Mouse (Mus musculus) midbrain, postnatal 0 days (tissue): ENCODE measurements around the gene Tmem203. TPM values are rescaled to one million over a fixed set of nuclear protein-coding genes. Genes with fewer than 3 reads are reported as not detected.

Experiments used
- ATAC-seq: fragments of 200-750 bp; cut with Nextera tagmentation; 2 replicates; pipeline ENCODE4 v1.8.0; 2017; ENCODE audit warnings: moderate number of reproducible peaks, mild to moderate bottlenecking, moderate TSS enrichment, moderate library complexity; ENCODE audit not compliant: low FRiP score
- DNase-seq: peaks from one replicate; pipeline ENCODE4 v3.0.0-alpha.2; 2015; ENCODE audit warnings: low spot score
- H3K27ac ChIP-seq: fragments of 300-500 bp; sonication (generic); 2 replicates; pipeline ENCODE4 v1.5.1; 2014; ENCODE audit warnings: low read depth, mild to moderate bottlenecking, low read length, mixed read lengths
- H3K27me3 ChIP-seq: fragments of 300-500 bp; sonication (generic); 2 replicates; pipeline ENCODE4 v1.6.1; 2014; ENCODE audit warnings: low read length, control low read depth, mixed read lengths; ENCODE audit not compliant: insufficient read depth
- H3K36me3 ChIP-seq: fragments of 300-500 bp; sonication (generic); 2 replicates; pipeline ENCODE4 v1.6.1; 2014; ENCODE audit warnings: low read length, control low read depth, mixed read lengths; ENCODE audit not compliant: insufficient read depth
- H3K4me1 ChIP-seq: fragments of 300-500 bp; sonication (generic); 2 replicates; pipeline ENCODE4 v1.6.1; 2014; ENCODE audit warnings: mild to moderate bottlenecking, control low read depth, antibody characterized with exemption, low read length, mixed read lengths; ENCODE audit not compliant: insufficient read depth
- H3K4me2 ChIP-seq: fragments of 300-500 bp; sonication (generic); 2 replicates; pipeline ENCODE4 v1.6.1; 2014; ENCODE audit warnings: low read depth, mild to moderate bottlenecking, low read length, mixed read lengths; ENCODE audit not compliant: poor library complexity, severe bottlenecking
- H3K4me3 ChIP-seq: fragments of 300-500 bp; sonication (generic); 2 replicates; pipeline ENCODE4 v1.5.1; 2014; ENCODE audit warnings: low read depth, mild to moderate bottlenecking, low read length, moderate library complexity
- H3K9ac ChIP-seq: fragments of 300-500 bp; sonication (generic); replicated peaks from 2 replicates; pipeline ENCODE4 v1.6.1; 2014; ENCODE audit warnings: mild to moderate bottlenecking, low read length, moderate library complexity, mixed read lengths; ENCODE audit not compliant: poor library complexity, severe bottlenecking
- H3K9me3 ChIP-seq: fragments of 300-500 bp; sonication (generic); 2 replicates; pipeline ENCODE4 v1.6.1; 2016; ENCODE audit warnings: low read length, control low read depth
- CTCF ChIP-seq: IDR thresholded peaks from 2 replicates; pipeline ENCODE4 v1.5.1; 2016; ENCODE audit warnings: antibody characterized with exemption, mild to moderate bottlenecking
- WGBS: fragments of 180-500 bp; shearing (Covaris S2); extraction: QIAGEN DNeasy Blood & Tissue Kit; methylation state at CpG from one replicate; pipeline ENCODE4 v1.1.7; 2014; 5-methylcytosine and 5-hydroxymethylcytosine counted together
- polyA plus RNA-seq: library from polyadenylated mRNA; unstranded; fragments of >200 nt; fragmentation: Nextera tagmentation; extraction: Ambion mirVana; gene quantifications from 2 replicates; pipeline ENCODE4 v1.2.1, GENCODE M21; 2015
- total RNA-seq: library from RNA; depleted of rRNA; stranded (reverse); fragments of >200 nt; gene quantifications from 2 replicates; pipeline ENCODE4 v1.2.3, GENCODE M21; 2014

Tmem203 gene
- total and polyA plus RNA-seq, 2 experiments from 2014 or later, result 20.0 to 47.8 TPM

DNA sequence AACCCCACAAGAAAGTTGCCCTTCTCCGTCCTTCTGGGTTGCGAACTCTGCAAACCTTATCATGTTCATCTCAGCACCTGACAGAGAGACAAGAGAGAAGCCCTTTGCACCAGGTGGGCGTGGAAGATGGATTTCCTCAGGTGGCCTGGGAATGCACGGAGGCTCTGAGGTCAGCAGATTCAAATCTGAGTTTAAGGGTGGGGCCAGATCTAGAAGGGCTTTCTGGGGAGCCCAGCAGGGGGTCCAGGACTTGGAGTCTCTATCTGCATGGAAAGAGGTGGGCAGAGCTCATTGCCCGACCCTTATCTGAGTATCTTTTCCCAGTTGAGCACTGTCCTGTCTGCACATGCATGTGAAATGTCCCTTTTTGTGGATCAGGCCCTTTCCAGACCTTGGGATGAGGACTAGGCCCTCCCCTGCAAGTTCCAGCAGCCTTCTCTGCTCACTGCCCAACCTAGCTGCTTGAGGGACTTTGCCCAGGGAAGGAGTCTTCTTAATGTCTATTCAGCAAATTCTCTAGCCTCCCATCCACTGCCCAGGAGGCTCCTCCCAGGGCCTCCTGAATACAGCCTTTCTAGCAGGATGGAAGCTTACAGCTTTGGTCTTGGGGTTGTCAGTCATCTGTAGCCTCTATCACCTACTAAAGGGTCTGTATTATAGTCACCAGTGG lies 20.6 kb upstream of the Tmem203 start:
- TF ChIP-seq CTCF, result no peak

DNA sequence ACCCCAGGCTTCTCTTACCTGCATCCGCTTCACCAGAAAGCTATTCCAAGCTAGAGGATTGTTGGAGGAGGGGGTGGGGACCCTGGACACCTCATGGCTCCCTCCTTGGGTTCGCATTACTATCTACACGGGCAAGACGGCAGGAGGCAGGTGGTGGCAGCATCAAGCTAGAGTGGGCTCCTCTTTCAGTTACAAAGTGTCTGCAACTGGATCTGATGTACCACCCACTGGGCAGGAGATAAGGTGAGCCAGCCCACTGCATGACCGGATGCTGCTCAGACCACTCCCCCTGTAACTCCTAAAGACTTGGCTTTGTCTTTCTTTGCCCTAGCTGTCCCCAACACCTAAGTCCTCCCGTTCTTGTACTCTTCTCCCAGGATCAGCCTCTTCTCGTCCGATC lies 18.6 kb upstream of the Tmem203 start, which contains the start of gene Rnf224:
Gene Rnf224 (minus strand): TSS at position 174 of the 400 bp plus-strand sequence.
- WGBS, result 38% methylated on average over 8 of the region's 8 CpGs
- Histone ChIP-seq H3K27me3 (no peaks in the 10 kb centered on the region; the same call in 1 of the 2 replicates), H3K9ac (no peak within 1 kb of the TSS), H3K36me3 (no peaks in the 10 kb centered on the region), H3K27ac (no peak within 1 kb of the TSS), H3K4me3 (no peak within 1 kb of the TSS), H3K4me2 (no peak within 1 kb of the TSS), H3K4me1 (peaks cover 4% of the 10 kb centered on the region; the same call in 1 of the 2 replicates), H3K9me3 (no peaks in the 10 kb centered on the region)
- no peak for DNase-seq
- TF ChIP-seq CTCF, result no peak
- ATAC-seq, result no peak

More for the DNA sequence above, 20.6 kb upstream of the Tmem203 start:
- Histone ChIP-seq H3K4me2 (no peak overlapping the region), H3K9ac (no peak overlapping the region), H3K4me1 (no peaks in the 10 kb centered on the region), H3K27me3 (no peaks in the 10 kb centered on the region; the same call in 1 of the 2 replicates), H3K9me3 (no peaks in the 10 kb centered on the region), H3K4me3 (no peak overlapping the region), H3K27ac (no peak overlapping the region), H3K36me3 (no peaks in the 10 kb centered on the region)
- DNase-seq, result no peak
- 74% methylated on average over 5 of the region's 5 CpGs for WGBS
- no peak for ATAC-seq

DNA sequence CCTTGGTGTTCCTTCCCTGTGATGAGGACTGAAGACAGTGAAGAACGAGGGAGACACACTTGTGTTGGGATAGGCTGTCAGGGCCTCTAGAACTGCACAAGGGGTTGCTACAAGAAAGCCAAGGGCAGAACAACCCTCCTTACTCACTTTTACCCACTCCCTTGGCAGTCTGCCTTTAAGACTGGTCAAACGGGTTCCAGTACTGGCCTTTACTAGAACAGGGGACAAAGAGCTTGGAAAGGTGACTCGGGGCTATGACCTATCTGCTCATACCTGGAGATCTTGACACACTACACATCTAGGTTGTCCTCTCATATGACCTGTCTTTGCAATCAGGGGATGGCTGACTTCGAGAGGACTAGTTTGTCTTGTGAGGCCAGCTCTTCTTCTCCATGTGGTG lies 17.7 kb upstream of the Tmem203 start:
- no peak for ATAC-seq
- H3K4me1 ChIP-seq, result peaks cover 5% of the 10 kb centered on the region; the same call in 1 of the 2 replicates
- H3K27me3 ChIP-seq, result no peaks in the 10 kb centered on the region; the same call in 1 of the 2 replicates
- H3K9me3 ChIP-seq, result no peaks in the 10 kb centered on the region
- no peak for TF ChIP-seq CTCF
- H3K9ac ChIP-seq, result no peak overlapping the region
- H3K4me3 ChIP-seq, result no peak overlapping the region
- DNase-seq, result no peak
- H3K4me2 ChIP-seq, result no peak overlapping the region
- WGBS, result 68% methylated on average over 4 of the region's 4 CpGs
- no peak overlapping the region for H3K27ac ChIP-seq
- no peaks in the 10 kb centered on the region for H3K36me3 ChIP-seq

DNA sequence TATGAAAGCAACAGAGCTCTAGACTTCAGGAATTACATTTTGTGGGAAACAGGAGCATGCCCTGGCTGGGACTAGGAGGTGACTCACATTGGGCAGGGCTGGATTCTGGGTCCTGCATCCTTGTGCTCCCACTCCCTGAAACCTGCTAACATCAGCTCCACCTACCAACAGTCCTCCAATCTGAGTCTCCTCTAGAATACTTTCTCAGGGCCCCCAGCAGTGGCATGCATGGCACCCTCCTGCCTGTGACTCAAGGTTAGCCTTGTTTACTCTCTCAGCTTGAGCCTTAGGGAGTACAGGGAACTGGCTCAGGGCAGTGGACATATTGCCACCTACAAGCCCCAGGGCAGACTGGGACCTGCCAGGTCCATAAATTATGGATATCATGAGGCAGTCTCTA lies 17.1 kb upstream of the Tmem203 start:
- DNase-seq (no peak), ATAC-seq (no peak)
- Histone ChIP-seq H3K9ac (no peak overlapping the region), H3K4me2 (no peak overlapping the region), H3K4me1 (peaks cover 8% of the 10 kb centered on the region; the same call in 1 of the 2 replicates), H3K36me3 (no peaks in the 10 kb centered on the region), H3K27ac (no peak overlapping the region), H3K4me3 (no peak overlapping the region), H3K27me3 (no peaks in the 10 kb centered on the region; the same call in 1 of the 2 replicates), H3K9me3 (no peaks in the 10 kb centered on the region)
- TF ChIP-seq CTCF, result no peak

DNA sequence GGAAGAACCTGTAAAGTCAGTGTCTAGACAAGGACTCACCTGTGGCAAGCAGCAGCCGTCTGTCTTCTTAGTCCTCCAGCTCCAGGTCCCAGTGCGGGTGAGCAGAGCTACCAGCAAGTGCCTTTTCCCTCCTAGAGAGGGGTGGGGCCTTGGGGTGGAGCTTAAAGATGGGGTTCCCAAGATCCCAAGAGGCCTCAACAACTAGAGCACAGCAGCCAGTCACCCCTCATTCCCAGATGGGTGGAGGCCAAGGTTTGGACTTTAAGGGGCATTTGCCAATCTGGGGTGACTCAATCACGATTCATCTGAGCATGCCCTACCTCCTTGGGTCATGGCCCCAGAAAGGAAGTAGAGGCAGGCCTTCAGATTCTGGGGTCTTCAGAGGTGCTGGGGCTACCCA lies 15.5 kb upstream of the Tmem203 start:
- Histone ChIP-seq H3K4me1 (peaks cover 9% of the 10 kb centered on the region; the same call in 1 of the 2 replicates), H3K36me3 (peaks cover 2% of the 10 kb centered on the region), H3K27me3 (no peaks in the 10 kb centered on the region; the same call in 1 of the 2 replicates), H3K9ac (no peak overlapping the region), H3K4me2 (no peak overlapping the region), H3K27ac (no peak overlapping the region), H3K4me3 (no peak overlapping the region), H3K9me3 (no peaks in the 10 kb centered on the region)
- ATAC-seq, result no peak
- TF ChIP-seq CTCF, result no peak
- no peak for DNase-seq
- WGBS, result 89% methylated on average over 3 of the region's 3 CpGs

DNA sequence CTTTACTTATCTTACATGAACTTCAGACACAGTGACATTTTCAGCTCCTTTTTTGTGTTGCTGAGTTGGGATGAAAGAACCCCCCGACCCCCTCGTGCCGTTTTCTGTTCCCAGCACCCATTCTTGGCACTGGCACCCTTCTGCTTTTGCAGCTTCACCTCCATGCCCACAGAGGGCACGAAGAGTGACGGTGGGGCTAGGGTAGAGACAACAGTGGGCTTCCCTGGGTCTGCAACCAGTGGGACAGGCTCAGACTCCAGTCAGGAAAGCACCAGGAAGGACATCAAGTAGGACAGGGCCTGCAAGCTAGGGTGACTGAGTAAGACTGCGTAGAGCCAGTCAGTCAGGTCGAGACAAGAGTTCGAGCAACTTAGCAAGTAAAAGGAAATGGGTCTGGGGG lies 14.9 kb upstream of the Tmem203 start:
- Histone ChIP-seq H3K27ac (peak overlapping the region; percentile 59; the same call in 1 of the 2 replicates), H3K9me3 (no peaks in the 10 kb centered on the region), H3K36me3 (peaks cover 7% of the 10 kb centered on the region), H3K4me2 (peak overlapping the region; percentile 94), H3K9ac (no peak overlapping the region), H3K4me3 (peak overlapping the region; percentile 75; the same call in 1 of the 2 replicates), H3K4me1 (peaks cover 9% of the 10 kb centered on the region; the same call in 1 of the 2 replicates), H3K27me3 (no peaks in the 10 kb centered on the region; the same call in 1 of the 2 replicates)
- TF ChIP-seq CTCF, result no peak
- DNase-seq (no peak), ATAC-seq (no peak)
- 53% methylated on average over 8 of the region's 8 CpGs for WGBS
